Mouse (Mus musculus): ENCODE data around the gene Lck. TPM values are rescaled to one million over a fixed set of nuclear protein-coding genes. Genes with fewer than 3 reads are reported as not detected.
A peak's percentile ranks its signal among the peaks of the same experiment; 100 is the strongest.
"Not testable (repeated sequence)": the region's sequence is repeated elsewhere in the genome, so short reads cannot be mapped to it uniquely, and the experiment has no call there.

Lck gene
- polyA plus RNA-seq, 1 experiment from 2014 or later = 5.1 TPM

DNA sequence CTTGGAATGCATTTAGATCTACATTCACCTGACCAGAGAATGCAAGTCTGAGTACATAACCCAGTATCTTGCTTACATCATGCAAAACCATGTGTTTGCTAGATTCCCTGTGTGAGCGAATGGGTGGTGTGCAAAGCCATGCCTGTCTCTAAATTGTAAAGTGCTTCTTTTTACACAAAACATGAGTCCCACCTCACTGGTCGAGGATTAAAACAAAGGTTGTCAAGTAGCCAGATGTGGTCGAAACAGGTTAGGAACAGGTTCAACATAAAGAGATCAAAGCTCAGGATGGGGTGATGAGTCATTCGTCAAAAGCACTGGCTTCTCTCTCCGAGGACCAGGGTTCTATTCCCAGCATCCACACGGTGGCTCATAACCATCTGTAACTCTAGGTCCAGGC is 8.3 kb downstream of the Lck start:
- H3K4me1 ChIP-seq = peaks cover 11% of the 10 kb centered on the region
- no peak for ATAC-seq
- 66% methylated on average over 6 of the region's 6 CpGs for WGBS (ENCODE audit: insufficient replicate concordance)

DNA sequence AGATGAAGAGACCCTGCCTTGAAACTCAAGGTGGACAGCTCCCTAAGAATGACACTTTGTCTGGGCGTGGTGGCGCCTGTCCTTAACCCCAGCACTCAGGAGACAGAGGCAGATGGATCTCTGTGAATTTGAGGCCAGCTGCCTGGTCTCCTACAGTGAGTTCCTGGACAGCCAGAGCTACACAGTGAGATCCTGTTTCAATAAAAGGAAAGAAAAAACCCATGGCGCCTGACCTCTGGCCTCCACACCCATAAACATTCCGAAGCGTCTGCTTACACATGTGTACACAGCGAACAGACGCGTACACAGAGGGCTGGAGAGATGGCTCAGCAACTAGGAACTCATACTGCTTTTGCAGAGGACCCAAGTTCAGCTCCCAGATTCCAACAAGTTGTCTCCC is 9.7 kb downstream of the Lck start:
- H3K9me3 ChIP-seq (replicated peaks) = no peaks in the 10 kb centered on the region
- H3K4me2 ChIP-seq = no peak overlapping the region
- peaks cover 11% of the 10 kb centered on the region; the same call in 1 of the 2 replicates for H3K27me3 ChIP-seq (replicated peaks)
- H3K4me1 ChIP-seq = peaks cover 11% of the 10 kb centered on the region
- 70% methylated on average over 8 of the region's 8 CpGs for WGBS (ENCODE audit: insufficient replicate concordance)
- H3K27ac ChIP-seq = no peak overlapping the region
- no peak overlapping the region for H3K9ac ChIP-seq
- no peaks in the 10 kb centered on the region for H3K36me3 ChIP-seq
- no peak for ATAC-seq
- H3K4me3 ChIP-seq = no peak overlapping the region

More for the DNA sequence above, 8.3 kb downstream of the Lck start:
- Histone ChIP-seq H3K4me2 (no peak overlapping the region), H3K4me3 (no peak overlapping the region), H3K27ac (no peak overlapping the region), H3K36me3 (no peaks in the 10 kb centered on the region), H3K27me3 (replicated peaks) (peaks cover 9% of the 10 kb centered on the region; the same call in 1 of the 2 replicates), H3K9me3 (replicated peaks) (no peaks in the 10 kb centered on the region), H3K9ac (no peak overlapping the region)

DNA sequence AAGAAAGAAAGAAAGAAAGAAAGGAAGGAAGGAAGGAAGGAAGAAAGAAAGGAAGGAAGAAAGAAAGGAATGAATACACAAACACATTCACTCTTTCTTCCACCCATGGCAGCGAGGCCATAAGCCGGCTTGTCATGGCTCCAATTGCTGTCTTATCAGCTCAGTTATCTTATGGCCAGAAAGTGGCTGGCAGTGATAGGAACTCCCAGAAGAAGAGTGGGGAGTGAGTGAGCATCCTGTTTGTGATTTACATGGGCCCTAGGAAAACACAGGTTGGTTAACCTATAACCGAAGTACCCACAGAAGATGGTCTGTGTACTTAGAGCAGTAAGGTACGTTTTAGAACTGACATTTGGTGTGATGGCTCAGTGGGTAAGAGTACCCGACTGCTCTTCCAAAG is 12.3 kb downstream of the Lck start:
- WGBS (ENCODE audit: insufficient replicate concordance) = 59% methylated on average over 5 of the region's 5 CpGs
- Histone ChIP-seq H3K4me1 (peaks cover 34% of the 10 kb centered on the region), H3K4me3 (no peak overlapping the region), H3K27ac (no peak overlapping the region), H3K36me3 (no peaks in the 10 kb centered on the region), H3K27me3 (replicated peaks) (peaks cover 11% of the 10 kb centered on the region; the same call in 1 of the 2 replicates), H3K9ac (no peak overlapping the region), H3K9me3 (replicated peaks) (no peaks in the 10 kb centered on the region), H3K4me2 (no peak overlapping the region)
- ATAC-seq = no peak

DNA sequence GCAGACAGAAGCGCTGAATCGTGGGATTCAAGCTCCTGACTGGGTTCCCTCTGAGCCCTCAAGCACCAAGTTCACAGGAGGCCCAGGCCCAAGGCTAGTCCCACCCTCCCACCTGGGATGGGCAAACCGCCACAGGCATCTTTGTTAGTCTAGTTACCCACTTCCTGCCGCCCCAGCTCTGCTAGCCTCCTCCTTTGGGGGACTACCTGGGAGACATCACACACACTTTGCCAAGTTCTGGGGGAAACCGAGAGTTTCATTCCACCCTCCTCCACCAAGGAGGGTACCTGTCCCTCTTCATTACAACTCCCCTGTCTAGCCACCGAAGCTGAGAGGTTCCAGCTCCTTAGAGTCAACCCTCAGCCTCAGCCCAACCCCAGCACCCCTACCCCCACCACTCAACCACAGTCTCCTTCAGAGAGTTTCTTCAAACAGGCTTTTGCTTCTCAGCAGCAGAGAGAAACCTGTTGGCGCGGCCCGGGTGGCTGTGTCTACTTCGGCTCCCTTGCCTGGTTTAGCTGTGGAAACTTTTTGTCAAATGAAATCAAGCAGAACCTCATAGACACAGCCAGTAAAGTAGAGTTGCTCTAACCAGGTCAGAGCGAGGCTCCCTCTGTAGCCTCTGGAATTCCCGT is 15.0 kb downstream of the Lck start:
- Histone ChIP-seq H3K9me3 (replicated peaks) (no peaks in the 10 kb centered on the region), H3K4me2 (no peak overlapping the region), H3K27me3 (replicated peaks) (peaks cover 31% of the 10 kb centered on the region), H3K4me3 (no peak overlapping the region), H3K4me1 (peaks cover 46% of the 10 kb centered on the region), H3K9ac (no peak overlapping the region), H3K27ac (no peak overlapping the region; the same call in 1 of the 2 replicates), H3K36me3 (no peaks in the 10 kb centered on the region)
- ATAC-seq = no peak
- 76% methylated on average over 12 of the region's 12 CpGs for WGBS (ENCODE audit: insufficient replicate concordance)

DNA sequence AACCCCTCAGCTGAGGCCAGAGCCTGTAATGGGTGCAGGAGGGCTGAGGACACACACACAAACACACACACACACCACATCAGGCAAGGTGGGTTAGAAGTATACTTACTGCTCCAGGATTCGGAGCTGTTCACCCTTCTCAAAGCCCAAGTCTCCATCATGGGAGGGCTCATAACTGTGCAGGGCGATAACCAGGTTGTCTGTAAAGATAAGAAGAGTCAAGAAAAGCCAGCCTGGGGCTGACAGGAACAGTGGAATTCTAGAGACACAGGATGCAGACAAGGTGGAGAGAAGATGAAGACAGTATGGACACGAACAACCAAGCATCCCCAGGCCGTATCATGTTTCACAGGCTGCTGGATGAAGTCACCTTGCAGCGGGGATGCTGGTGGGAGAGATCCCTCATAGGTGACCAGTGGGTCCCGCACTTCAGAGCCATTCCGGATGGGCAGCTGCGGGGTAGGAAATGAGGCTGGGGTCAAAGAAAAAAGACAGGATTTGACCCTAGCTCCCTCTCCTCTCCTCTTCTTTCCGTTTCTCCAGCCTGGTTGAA is 16.1 kb downstream of the Lck start:
- H3K4me3 ChIP-seq = peak overlapping the region; percentile 64
- H3K4me2 ChIP-seq = peak overlapping the region; percentile 88
- no peaks in the 10 kb centered on the region for H3K9me3 ChIP-seq (replicated peaks)
- H3K27me3 ChIP-seq (replicated peaks) = peaks cover 40% of the 10 kb centered on the region
- H3K4me1 ChIP-seq = peaks cover 46% of the 10 kb centered on the region
- peak; percentile 88 for ATAC-seq
- 52% methylated on average over 9 of the region's 9 CpGs for WGBS (ENCODE audit: insufficient replicate concordance)
- H3K27ac ChIP-seq = peak overlapping the region; percentile 87
- no peaks in the 10 kb centered on the region for H3K36me3 ChIP-seq
- peak overlapping the region; percentile 73 for H3K9ac ChIP-seq

DNA sequence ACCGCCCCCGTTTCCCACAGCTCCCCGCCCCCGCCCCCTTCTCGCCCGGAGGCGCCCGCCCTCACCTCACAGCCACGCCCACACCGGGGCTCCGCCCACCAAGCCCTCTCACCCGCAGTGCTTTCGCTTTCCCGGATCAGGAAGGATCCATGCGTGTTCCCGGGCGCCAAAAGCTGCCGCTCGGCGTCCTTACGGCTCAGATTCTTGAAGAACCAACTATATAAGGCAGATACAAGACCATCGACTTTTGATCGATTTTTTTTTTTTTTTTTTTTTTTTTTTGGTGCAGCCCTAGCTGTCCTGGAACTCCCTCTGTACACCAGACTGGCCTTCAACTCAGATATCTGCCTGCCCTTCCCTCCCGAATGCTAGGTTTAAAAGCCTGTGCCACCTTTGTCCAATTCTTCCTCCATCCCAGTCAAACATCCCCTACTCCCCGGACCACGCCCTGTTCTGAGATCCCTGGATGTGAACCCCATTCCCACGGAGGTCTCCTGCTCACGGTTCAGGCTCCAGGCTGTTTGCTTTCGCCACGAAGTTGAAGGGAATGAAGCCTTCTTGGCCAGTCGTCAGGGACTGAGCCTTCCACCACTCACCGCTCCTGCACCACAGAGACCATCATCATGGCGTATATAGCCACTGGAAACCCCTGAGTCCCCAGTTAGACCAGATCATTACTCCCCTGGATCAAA is 16.8 kb downstream of the Lck start:
- no peaks in the 10 kb centered on the region for H3K9me3 ChIP-seq (replicated peaks)
- H3K4me3 ChIP-seq = peak overlapping the region; percentile 64
- H3K4me1 ChIP-seq = peaks cover 40% of the 10 kb centered on the region
- H3K27me3 ChIP-seq (replicated peaks) = peaks cover 40% of the 10 kb centered on the region
- H3K4me2 ChIP-seq = peak overlapping the region; percentile 88
- H3K27ac ChIP-seq = peak overlapping the region; percentile 87
- peak; percentile 77 for ATAC-seq
- H3K9ac ChIP-seq = peak overlapping the region; percentile 73
- H3K36me3 ChIP-seq = no peaks in the 10 kb centered on the region
- WGBS (ENCODE audit: insufficient replicate concordance) = 7% methylated on average over 32 of the region's 33 CpGs

DNA sequence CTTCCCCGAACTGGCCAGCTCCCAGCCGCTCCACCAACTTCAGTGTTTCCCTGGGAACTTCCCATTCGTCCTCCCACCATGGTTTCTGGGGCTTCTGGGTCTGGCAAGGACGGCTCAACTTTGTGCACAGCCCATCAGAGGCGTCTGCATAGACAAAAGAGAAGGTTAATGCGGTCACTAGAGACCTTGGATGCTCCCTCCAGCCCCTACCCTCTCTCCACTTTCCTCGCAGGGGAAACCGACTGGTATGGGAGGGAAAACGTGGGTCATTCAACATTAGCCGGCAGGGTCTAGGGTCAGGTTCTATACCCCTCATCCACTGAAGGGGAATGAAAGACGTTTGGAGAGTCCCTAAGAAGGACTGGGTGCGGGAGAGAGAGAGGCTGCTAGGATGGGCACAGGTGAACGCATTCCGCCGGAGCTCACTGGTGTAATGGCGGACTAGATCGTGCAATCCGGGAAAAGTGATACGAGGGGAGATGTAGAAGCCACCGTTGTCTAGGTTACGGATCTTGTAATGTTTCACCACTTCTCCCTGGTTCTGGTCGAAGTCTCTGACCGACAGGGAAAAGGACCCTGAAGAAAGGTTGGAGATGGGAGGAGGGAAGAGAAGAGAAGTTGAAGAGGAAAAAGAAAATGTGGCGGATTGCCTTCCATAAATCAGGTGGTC is 17.4 kb downstream of the Lck start:
- Histone ChIP-seq H3K36me3 (no peaks in the 10 kb centered on the region), H3K27me3 (replicated peaks) (peaks cover 40% of the 10 kb centered on the region), H3K4me2 (peak overlapping the region; percentile 88), H3K4me3 (peak overlapping the region; percentile 64), H3K9ac (peak overlapping the region; percentile 73), H3K9me3 (replicated peaks) (no peaks in the 10 kb centered on the region), H3K4me1 (peaks cover 35% of the 10 kb centered on the region), H3K27ac (no peak overlapping the region)
- under 1% methylated on average over 24 of the region's 24 CpGs for WGBS (ENCODE audit: insufficient replicate concordance)
- ATAC-seq = peak; percentile 29

DNA sequence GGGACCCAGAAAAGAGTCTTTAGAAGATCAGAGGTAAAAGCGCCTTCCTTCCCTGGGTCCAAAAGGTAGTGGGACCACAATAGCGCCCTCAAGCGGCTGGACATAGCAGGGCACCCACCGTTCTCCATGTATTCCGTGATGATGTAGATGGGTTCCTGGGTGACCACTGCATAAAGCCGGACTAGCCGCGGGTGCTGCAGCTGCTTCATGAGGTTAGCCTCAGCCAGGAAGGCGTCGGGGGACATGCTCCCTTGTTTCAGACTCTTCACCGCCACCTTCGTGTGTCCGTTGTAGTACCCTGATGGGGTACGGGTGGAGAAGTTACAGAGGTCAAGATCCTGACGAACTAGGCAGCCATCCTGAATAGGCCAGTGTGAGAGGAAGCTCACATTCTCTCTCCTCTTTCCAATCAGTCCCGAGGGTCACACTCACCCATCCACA is 18.0 kb downstream of the Lck start:
- Histone ChIP-seq H3K27me3 (replicated peaks) (peaks cover 38% of the 10 kb centered on the region), H3K9ac (peak overlapping the region; percentile 73), H3K9me3 (replicated peaks) (no peaks in the 10 kb centered on the region), H3K27ac (no peak overlapping the region), H3K36me3 (no peaks in the 10 kb centered on the region), H3K4me2 (peak overlapping the region; percentile 88), H3K4me3 (peak overlapping the region; percentile 64), H3K4me1 (peaks cover 35% of the 10 kb centered on the region)
- 1% methylated on average over 16 of the region's 16 CpGs for WGBS (ENCODE audit: insufficient replicate concordance)
- ATAC-seq = no peak

DNA sequence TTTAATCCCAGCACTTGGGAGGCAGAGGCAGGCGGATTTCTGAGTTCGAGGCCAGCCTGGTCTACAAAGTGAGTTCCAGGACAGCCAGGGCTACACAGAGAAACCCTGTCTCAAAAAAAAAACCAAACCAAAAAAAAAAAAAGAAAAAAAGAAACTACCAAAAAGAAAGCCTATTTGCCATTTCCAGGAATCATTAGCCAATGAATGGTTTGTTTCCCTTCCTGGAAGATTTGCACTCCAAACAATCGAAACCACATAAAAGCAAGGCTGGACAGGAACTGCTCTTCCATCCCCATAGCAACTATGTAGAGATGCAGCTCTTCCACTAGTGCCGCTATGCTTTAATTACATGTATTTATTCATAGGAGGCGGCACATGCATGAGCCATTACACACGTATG is 18.9 kb downstream of the Lck start:
- not testable (repeated sequence) for ATAC-seq; H3K4me2 ChIP-seq; H3K4me3 ChIP-seq; H3K9ac ChIP-seq; H3K36me3 ChIP-seq; H3K27ac ChIP-seq; H3K9me3 ChIP-seq (replicated peaks)
- H3K27me3 ChIP-seq (replicated peaks) = peaks cover 33% of the 10 kb centered on the region
- H3K4me1 ChIP-seq = peaks cover 35% of the 10 kb centered on the region
- WGBS (ENCODE audit: insufficient replicate concordance) = 75% methylated on average over 6 of the region's 6 CpGs

DNA sequence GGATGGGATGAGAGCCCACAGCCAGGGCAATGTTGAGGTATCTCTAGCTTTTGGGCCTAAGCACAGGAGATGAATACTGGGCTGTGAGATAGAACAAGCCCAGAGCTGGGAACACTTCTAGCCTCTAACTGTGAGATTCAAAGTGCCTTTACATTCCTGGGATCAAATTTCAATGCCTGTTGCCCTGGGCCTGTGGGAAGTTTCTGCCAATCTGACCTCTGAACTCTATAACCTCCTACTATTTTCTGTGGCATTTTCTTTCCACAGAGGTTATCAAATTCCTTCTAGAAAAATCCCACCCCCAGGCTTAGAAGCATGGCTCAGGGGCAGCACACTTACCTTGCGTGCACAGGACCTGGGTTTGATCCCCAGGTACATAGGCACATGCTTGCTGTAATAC is 23.1 kb downstream of the Lck start:
- no peak overlapping the region for H3K4me3 ChIP-seq
- no peak overlapping the region for H3K9ac ChIP-seq
- H3K36me3 ChIP-seq = no peaks in the 10 kb centered on the region
- H3K27me3 ChIP-seq (replicated peaks) = peaks cover 24% of the 10 kb centered on the region
- H3K27ac ChIP-seq = no peak overlapping the region
- H3K4me1 ChIP-seq = peaks cover 14% of the 10 kb centered on the region
- ATAC-seq = no peak
- WGBS (ENCODE audit: insufficient replicate concordance) = 64% methylated on average over 1 of the region's 1 CpGs
- no peaks in the 10 kb centered on the region for H3K9me3 ChIP-seq (replicated peaks)
- no peak overlapping the region for H3K4me2 ChIP-seq

DNA sequence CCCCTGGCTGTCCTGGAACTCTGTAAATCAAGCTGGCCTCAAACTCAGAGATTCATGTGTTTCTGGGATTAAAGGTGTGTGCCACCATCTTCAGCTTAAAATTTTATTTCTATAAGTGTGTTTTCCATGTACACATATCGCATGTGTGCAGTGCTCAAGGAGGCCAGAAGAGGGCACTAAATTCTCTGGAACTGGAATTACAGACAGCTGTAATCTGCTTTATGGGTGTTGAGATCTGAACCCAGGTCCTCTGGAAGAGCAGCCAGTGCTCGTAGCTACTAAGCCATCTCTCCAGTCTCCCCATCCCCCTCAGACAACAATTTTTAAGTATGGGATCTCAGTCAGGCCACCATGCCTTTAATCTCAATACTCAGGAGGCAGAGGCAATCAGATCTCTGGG is 24.1 kb downstream of the Lck start:
- peaks cover 11% of the 10 kb centered on the region; the same call in 1 of the 2 replicates for H3K4me1 ChIP-seq
- no peak for ATAC-seq
- H3K9me3 ChIP-seq (replicated peaks) = no peaks in the 10 kb centered on the region
- H3K4me3 ChIP-seq = no peak overlapping the region
- no peak overlapping the region for H3K27ac ChIP-seq
- peaks cover 15% of the 10 kb centered on the region for H3K27me3 ChIP-seq (replicated peaks)
- no peaks in the 10 kb centered on the region for H3K36me3 ChIP-seq
- no peak overlapping the region for H3K4me2 ChIP-seq
- no peak overlapping the region for H3K9ac ChIP-seq
- 78% methylated on average over 2 of the region's 2 CpGs for WGBS (ENCODE audit: insufficient replicate concordance)

DNA sequence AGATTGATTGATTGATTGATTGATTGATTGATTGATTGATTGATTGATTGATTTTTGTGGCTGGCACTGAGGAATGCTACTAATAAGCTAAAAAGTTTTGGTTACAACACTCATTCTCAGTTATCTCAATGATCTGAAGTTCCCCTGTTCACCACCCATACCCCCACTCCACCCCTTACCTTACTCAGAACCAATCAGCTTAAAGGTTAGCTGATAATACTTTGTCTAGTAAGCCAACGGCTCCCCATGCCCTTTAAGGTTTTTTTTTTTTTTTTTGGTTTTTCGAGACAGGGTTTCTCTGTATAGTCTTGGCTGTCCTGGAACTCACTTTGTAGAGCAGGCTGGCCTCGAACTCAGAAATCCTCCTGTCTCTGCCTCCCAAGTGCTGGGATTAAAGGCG is 25.8 kb downstream of the Lck start:
- not testable (repeated sequence) for H3K9ac ChIP-seq; ATAC-seq; H3K36me3 ChIP-seq; H3K4me3 ChIP-seq; H3K27ac ChIP-seq; H3K27me3 ChIP-seq (replicated peaks); H3K9me3 ChIP-seq (replicated peaks); H3K4me2 ChIP-seq
- peaks cover 25% of the 10 kb centered on the region; the same call in 1 of the 2 replicates for H3K4me1 ChIP-seq
- WGBS (ENCODE audit: insufficient replicate concordance) = 64% methylated on average over 4 of the region's 4 CpGs
